Mouse (Mus musculus): ENCODE measurements around the gene Hist1h2ae.
"Not testable (repeated sequence)": the region's sequence is repeated elsewhere in the genome, so short reads cannot be mapped to it uniquely, and the experiment has no call there.

DNA sequence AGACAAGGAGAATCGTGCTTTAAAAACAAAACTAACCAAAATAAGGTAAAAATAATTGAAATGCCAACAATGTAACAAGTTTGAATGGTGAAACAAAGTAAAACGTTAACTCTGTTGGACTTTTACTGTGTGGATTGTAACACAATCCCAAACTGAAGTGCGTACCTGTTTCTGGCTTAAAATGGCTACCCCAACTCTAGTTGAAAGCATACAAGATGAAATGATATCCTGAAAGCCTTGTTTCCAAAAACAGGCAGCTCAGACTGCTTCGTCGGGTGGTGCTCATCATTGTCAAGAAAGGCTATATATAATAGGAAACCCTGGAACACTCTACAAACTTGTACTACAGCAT, 9.5 kb downstream of the Hist1h2ae start:
- TF ChIP-seq ZC3H11A (IDR thresholded peaks at IDR 0.05; ENCODE audit: borderline replicate concordance, low read depth, low read length); HCFC1 (IDR thresholded peaks at IDR 0.05; ENCODE audit: borderline replicate concordance, insufficient read depth, low read length); MAFK (IDR thresholded peaks at IDR 0.05; ENCODE audit: insufficient read depth, low read depth, low read length); CHD2 (IDR thresholded peaks at IDR 0.05; ENCODE audit: low read depth, low read length): not testable (repeated sequence)

Data from ES-E14 (cell line).